Mouse (Mus musculus) spleen, postnatal 36 days (tissue): ENCODE data around the gene Slc30a10.

Experiments
- DNase-seq, 2 experiments: peaks; one replicate each; pipeline ENCODE4 v3.0.0; 2022; ENCODE audit warnings: low spot score in 2 of 2, mixed read lengths in 1 of 2

Slc30a10 gene

GRCm38 (mm10) chr1:185462889-185463288, 8.2 kb downstream of the Slc30a10 start:
- no peak for DNase-seq

DNA sequence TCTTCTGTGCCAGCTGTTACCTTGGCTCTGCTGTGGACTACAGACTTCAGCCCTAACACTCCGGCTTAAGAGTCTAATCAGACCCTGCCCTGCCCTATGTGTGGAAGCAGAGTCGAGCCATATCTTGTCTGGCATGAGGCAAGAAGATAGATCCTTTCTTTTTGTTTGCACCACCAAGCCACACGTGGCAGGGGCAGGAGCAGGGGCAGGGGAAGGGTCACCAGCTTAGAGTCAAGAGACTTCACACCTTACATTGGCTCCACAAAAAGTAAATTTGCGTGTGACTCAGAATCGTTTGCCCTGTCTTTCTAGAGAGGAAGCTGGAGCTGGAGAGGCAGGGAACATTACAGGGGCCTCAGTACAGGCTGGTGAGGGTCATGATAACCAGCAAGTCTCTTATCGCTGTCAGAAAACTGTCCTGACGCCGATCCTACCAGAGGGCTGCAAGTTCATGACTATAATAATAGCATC, 14.9 kb downstream of the Slc30a10 start:
- DNase-seq: peak; percentile 4 to 24

DNA sequence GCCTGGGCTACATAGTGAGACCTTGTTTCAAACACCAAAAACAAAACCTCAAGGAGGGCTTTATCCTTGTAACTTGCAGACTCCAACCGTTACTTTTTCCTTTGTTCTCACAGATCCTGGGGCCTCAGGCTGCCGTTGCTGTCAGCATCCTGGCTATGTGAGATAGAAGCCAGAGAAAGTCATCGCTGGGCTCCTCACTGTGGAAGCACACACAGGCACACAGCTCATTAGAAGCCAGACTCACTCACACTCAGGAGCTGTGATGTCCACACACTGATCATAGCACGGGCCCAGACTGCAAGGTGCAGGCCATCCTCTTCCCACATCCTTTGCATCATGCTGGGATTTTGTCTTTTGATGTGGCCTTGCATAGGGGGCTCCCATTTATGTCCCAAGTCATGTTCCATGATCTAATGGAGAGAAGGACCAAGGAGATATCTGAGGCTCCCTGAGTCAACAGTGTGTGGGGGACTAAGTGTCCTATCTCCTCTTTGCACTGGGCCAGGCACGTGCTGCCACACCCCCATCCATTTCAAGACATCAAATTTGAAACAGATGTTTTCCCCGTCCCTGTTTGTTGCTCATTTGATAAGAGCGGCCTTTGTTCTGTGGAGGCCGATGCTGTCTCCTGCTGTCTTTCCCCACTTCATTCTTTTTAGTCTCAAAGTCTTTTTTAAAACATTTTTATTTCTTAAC, 17.5 kb downstream of the Slc30a10 start:
- DNase-seq: peak; percentile 32 to 58

DNA sequence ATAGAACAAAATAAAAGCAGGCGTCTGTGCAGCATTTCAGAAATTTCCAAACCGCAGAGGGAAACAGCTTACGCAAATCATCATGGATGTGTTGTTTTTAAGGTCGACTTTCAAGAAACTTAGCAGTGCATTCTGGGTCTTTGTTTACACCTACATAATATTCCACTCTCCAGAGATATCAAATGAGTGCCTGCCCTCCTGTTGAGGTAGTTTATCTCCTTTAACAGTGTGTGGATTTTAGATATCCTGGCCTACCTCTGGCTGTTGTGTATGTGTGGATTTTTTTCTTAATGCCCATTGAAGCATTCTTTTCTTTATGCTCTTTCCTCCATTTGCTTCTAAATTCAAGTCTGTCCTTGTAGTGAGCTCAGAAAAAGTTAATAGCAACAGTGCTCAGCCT, 18.1 kb downstream of the Slc30a10 start:
- DNase-seq: no peak

- DNase-seq: no peak
Observed at GRCm38 (mm10) chr1:185473437-185473836, 18.8 kb downstream of the Slc30a10 start.

DNA sequence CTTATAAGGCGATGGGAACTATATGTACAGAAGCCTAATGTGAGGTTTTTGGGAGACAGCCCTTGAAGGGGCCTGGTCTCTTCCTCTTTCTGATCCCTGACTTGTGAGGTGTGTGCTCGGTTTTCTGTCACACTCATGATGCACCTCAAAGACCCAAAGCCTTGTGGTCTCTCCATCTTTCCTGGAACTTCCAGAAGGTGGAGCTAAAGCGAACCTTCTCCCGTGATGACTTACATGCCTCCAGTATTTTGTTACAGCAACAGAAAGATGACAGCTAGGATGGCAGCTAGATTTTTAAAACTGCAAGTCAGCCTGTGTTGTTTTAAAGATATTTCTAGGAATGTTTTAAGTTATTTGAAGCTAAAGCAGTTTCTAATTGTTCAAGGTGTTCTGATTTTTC, 25.2 kb downstream of the Slc30a10 start:
- no peak for DNase-seq

- no peak for DNase-seq
Observed at GRCm38 (mm10) chr1:185482001-185482761, 27.5 kb downstream of the Slc30a10 start.

- DNase-seq: no peak
Observed at GRCm38 (mm10) chr1:185482762-185483161, 28.1 kb downstream of the Slc30a10 start.

DNA sequence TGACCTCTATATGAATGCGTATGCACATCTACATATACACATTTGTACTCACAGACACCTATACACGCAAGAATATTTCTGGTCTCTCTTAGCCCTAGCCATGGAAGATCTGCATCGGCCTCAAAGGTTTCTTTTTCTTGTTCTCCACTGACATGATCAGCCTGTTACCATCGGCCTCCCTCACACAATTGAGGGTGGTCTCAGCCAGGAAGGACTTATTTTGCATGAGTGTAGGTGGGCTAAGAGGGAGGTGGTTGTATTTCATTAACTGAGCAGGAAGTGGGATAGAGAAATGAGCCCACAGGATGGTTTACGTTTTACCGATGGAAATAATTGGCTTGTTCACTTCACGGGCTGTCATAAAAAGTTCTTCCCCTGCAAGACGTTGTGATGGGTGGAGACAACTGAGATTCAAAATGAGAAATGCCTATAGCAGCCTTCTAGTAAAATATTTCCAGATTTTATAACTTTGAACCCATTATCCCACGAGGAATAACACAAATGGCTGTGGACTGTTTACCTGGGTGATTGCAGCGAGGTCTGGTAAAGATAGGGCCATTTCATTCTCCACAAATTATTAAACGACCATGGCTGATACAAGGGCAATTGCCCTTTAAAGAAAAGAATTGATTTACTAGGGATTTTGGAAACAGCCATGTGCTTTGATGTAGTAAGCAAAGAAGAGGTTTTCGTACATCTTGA, 28.9 kb downstream of the Slc30a10 start:
- no peak for DNase-seq

DNA sequence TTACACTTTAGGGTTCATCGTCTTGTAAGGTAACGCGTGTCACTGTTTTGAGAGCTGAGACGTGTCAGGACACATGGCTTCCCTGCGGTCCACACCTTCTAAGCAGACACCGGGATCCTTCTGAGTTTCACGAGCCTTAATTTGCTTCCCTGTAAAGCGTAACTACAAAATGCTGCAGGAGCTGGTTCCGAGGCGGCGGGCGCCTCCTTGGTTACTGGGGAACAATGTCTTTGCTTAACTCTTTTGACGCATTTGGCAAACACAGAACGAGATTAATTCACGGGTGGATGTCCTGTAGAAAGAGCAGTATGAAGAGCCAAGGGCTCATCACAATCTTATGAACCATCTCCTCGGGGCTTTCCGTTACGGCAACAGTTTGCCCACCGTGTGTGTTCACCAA, 29.6 kb downstream of the Slc30a10 start:
- DNase-seq: no peak

DNA sequence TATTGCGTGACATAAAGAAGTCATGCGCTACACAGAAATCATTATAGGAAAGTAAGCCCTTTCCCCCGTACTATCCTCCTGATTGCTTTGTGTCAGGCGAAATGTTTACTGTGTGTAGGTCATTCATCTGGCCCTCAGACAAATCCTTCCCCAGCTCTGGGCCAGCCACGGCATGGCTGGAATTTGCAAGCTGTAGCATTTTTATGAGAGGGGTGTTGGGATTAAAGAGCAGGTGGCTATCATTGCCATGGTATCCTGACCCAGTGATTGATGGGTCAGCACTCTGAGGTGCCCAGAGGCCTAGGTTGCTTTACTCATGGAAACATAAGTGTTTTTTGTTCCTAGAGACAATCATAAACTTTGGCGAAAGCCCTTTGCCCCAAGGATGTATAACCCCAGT, 35.2 kb downstream of the Slc30a10 start:
- no peak for DNase-seq

GRCm38 (mm10) chr1:185490603-185491002, 36.0 kb downstream of the Slc30a10 start:
- DNase-seq: no peak

DNA sequence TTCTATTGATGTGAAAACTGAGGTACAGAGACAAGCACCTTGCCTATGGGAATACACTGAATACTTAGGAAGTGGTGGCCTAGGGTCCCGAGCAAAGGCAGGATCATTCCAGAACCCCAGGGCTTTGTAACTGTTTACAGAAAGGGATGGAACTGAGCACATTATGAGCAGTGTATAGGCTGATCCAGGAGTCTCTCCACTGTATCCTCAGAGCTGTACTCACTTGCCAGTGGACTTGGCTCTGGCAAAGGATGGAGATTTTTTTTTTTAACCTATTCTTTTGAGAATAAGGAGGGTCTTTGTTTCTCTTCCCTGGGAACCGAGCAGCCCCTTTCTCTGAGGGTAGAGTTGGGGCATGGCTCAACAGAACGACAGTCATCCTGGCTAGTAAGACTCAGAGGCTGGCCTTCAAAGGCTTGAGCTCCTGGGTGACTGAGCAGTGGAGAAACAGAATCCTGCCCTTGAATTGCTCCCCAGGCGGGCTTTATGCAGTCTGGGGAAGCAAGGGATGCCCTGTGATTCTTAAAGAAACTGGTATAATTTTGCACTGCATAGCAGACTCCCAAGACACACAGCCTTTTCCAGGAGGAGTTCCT, 38.9 kb downstream of the Slc30a10 start:
- no peak for DNase-seq

GRCm38 (mm10) chr1:185496791-185497460, 42.3 kb downstream of the Slc30a10 start:
- no peak for DNase-seq

GRCm38 (mm10) chr1:185500602-185501001, 46.0 kb downstream of the Slc30a10 start:
- no peak for DNase-seq

DNA sequence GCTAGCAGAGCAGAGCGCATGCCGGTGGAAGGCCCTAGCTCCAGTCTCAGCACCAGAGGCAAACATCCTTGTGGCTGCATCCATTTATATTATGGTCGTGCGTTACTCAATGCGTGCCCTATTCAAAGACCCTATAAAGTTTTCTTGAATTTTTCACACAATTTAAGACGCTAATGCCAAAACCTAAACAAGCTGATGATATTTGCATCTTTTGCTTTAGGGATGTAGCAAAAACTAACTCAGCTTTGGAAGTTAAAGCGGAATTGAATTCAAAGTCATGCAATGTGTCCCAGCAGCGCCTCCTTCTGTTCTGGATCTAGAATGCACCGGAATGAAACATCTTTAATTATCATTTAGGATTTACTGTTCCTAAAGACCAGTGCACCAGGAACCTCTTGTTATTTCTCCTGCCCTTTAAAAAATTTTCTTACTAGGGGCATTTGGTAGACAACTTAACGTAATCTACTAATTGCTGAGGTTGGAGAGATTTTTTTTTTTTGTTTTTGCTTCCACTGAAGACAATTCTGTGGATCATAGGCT, 47.2 kb downstream of the Slc30a10 start:
- no peak for DNase-seq

GRCm38 (mm10) chr1:185502550-185502949, 47.9 kb downstream of the Slc30a10 start:
- DNase-seq: no peak

GRCm38 (mm10) chr1:185509042-185509441, 54.4 kb downstream of the Slc30a10 start:
- DNase-seq: no peak

DNA sequence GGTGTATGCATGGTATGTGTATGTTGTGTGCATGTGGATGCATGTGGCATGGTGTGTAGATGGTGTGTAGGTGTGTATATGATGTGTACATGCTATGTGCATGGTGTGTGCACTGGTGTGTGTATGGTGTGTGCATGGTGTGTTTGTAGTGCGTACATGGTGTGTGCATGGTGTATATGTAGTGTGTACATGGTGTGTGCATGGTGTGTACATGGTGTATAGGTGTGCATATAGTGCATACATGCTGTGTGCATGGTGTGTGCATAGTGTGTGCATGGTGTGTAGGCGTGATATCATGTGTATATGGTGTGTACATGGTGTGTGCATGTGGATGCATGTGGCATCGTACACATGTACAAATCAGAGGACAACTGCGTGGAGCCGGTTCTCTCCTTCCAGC, 56.7 kb downstream of the Slc30a10 start:
- DNase-seq: no peak

GRCm38 (mm10) chr1:185515526-185515979, 60.9 kb downstream of the Slc30a10 start:
- no peak for DNase-seq

DNA sequence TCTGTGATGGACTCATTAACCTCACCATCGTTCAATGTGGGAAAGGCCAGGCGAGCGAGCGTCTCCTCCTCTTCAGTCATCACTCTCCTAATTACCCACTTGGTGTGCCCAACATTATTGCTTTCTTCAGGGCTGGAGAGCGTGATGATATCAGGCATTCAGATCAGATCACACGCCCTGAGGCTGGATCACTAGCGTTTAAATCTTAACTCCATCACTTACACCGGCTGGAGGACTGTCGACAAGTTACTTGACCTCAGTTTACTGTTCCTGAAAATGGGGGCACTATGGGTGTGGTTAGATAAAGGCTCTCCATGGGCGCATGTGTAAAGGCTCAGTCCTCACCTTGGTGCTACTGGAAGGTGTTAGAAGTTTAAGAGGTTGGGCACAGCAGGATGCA, 61.4 kb downstream of the Slc30a10 start:
- no peak for DNase-seq
